Mouse (Mus musculus) liver, adult 2 months (tissue): ENCODE data around the gene Tbl2. TPM values are rescaled to one million over a fixed set of nuclear protein-coding genes. Genes with fewer than 3 reads are reported as not detected.
A peak's percentile ranks its signal among the peaks of the same experiment; 100 is the strongest.

Experiments
- DNase-seq: peaks from one replicate; pipeline ENCODE4 v3.0.0-alpha.2; 2011; ENCODE audit warnings: low read depth, low spot score; ENCODE audit errors: extremely low read depth
- H3K27ac ChIP-seq: fragments of 200-500 bp; replicated peaks from 2 replicates; pipeline ENCODE4 v1.5.1; 2012; ENCODE audit warnings: low read depth, mild to moderate bottlenecking, control low read depth, inconsistent platforms, low read length; ENCODE audit not compliant: insufficient read depth
- H3K27me3 ChIP-seq: fragments of 200-500 bp; 2 replicates; pipeline ENCODE4 v1.6.1; 2012; ENCODE audit warnings: mild to moderate bottlenecking, moderate library complexity, low read length, inconsistent platforms; ENCODE audit not compliant: control insufficient read depth, insufficient read depth
- H3K36me3 ChIP-seq: fragments of 200-500 bp; 2 replicates; pipeline ENCODE4 v1.6.1; 2012; ENCODE audit warnings: low read length, inconsistent platforms; ENCODE audit not compliant: control insufficient read depth, insufficient read depth
- H3K4me1 ChIP-seq: fragments of 200-500 bp; 2 replicates; pipeline ENCODE4 v1.6.1; 2011; ENCODE audit warnings: low read length; ENCODE audit not compliant: control insufficient read depth, insufficient read depth
- H3K4me3 ChIP-seq: fragments of 200-500 bp; 2 replicates; pipeline ENCODE4 v1.5.1; 2011; ENCODE audit warnings: low read depth, mild to moderate bottlenecking, control low read depth, low read length, moderate library complexity; ENCODE audit not compliant: insufficient read depth
- H3K79me2 ChIP-seq: fragments of 200-500 bp; 2 replicates; pipeline ENCODE4 v1.6.1; 2012; ENCODE audit warnings: inconsistent platforms, mild to moderate bottlenecking, low read length, moderate library complexity; ENCODE audit not compliant: control insufficient read depth, insufficient read depth
- H3K9ac ChIP-seq: fragments of 200-500 bp; 2 replicates; pipeline ENCODE4 v1.6.1; 2012; ENCODE audit warnings: low read depth, mild to moderate bottlenecking, control low read depth, inconsistent platforms, low read length
- CTCF ChIP-seq: fragments of 200-500 bp; IDR thresholded peaks from 2 replicates; pipeline ENCODE4 v1.5.1; 2011; ENCODE audit warnings: low read depth, low read length, control low read depth
- POLR2A ChIP-seq: fragments of 200-500 bp; IDR thresholded peaks from 2 replicates; pipeline ENCODE4 v1.6.1; 2011; ENCODE audit warnings: low read length, control low read depth; ENCODE audit not compliant: insufficient read depth; ENCODE audit errors: extremely low read depth
- WGBS: fragments of 180-500 bp; shearing (Covaris S2); methylation state at CpG from one replicate; pipeline ENCODE4 v1.1.7; 2018; 5-methylcytosine and 5-hydroxymethylcytosine counted together
- polyA plus RNA-seq: library from polyadenylated mRNA; depleted of rRNA; stranded (reverse); fragments of >200 nt; gene quantifications from 2 replicates; pipeline ENCODE4 v1.2.3, GENCODE M21; 2012
- total RNA-seq: library from RNA; depleted of rRNA; stranded (reverse); fragments of >200 nt; gene quantifications from 2 replicates; pipeline ENCODE4 v1.2.3, GENCODE M21; 2014

The Tbl2 gene
- total and polyA plus RNA-seq, 2 experiments: 5.8 to 9.6 TPM

GRCm38 (mm10) chr5:135187349-135188213 is 38.1 kb downstream of the Tbl2 start:
- Histone ChIP-seq H3K36me3 (peaks cover 2% of the 10 kb centered on the region; the same call in 1 of the 2 replicates), H3K9ac (peak overlapping the region; percentile 97), H3K4me1 (peaks cover 19% of the 10 kb centered on the region), H3K79me2 (peaks cover 17% of the 10 kb centered on the region), H3K27me3 (no peaks in the 10 kb centered on the region), H3K4me3 (peak overlapping the region; percentile 90), H3K27ac (peak overlapping the region; percentile 94)
- TF ChIP-seq POLR2A (no peak), CTCF (no peak)
- DNase-seq: no peak
- under 1% methylated on average over 91 of the region's 102 CpGs for WGBS

GRCm38 (mm10) chr5:135188214-135188554 is 38.7 kb downstream of the Tbl2 start:
- Histone ChIP-seq H3K9ac (peak overlapping the region; percentile 97), H3K27ac (peak overlapping the region; percentile 94), H3K4me1 (peaks cover 14% of the 10 kb centered on the region), H3K36me3 (peaks cover 5% of the 10 kb centered on the region), H3K27me3 (no peaks in the 10 kb centered on the region), H3K79me2 (peaks cover 23% of the 10 kb centered on the region), H3K4me3 (peak overlapping the region; percentile 90)
- TF ChIP-seq CTCF (no peak), POLR2A (no peak)
- DNase-seq: peak; percentile 24
- WGBS: under 1% methylated on average over 8 of the region's 8 CpGs

- no peak for TF ChIP-seq CTCF
- TF ChIP-seq POLR2A: no peak
- H3K27me3 ChIP-seq: no peaks in the 10 kb centered on the region
- no peak overlapping the region for H3K4me3 ChIP-seq
- peaks cover 34% of the 10 kb centered on the region for H3K79me2 ChIP-seq
- peaks cover 14% of the 10 kb centered on the region for H3K36me3 ChIP-seq
- no peak for DNase-seq
- H3K4me1 ChIP-seq: peaks cover 9% of the 10 kb centered on the region
- WGBS: 26% methylated on average over 2 of the region's 2 CpGs
- no peak overlapping the region for H3K9ac ChIP-seq
- H3K27ac ChIP-seq: no peak overlapping the region
Observed at GRCm38 (mm10) chr5:135189281-135190022, 40.0 kb downstream of the Tbl2 start.

GRCm38 (mm10) chr5:135191620-135192019 is 42.2 kb downstream of the Tbl2 start:
- TF ChIP-seq CTCF (peak; percentile 43), POLR2A (no peak)
- Histone ChIP-seq H3K27ac (no peak overlapping the region), H3K79me2 (peaks cover 38% of the 10 kb centered on the region), H3K4me3 (no peak overlapping the region), H3K4me1 (peaks cover 13% of the 10 kb centered on the region), H3K9ac (no peak overlapping the region), H3K27me3 (no peaks in the 10 kb centered on the region), H3K36me3 (peaks cover 28% of the 10 kb centered on the region)
- DNase-seq: peak; percentile 59
- WGBS: 39% methylated on average over 2 of the region's 2 CpGs

GRCm38 (mm10) chr5:135192431-135192830 is 43.0 kb downstream of the Tbl2 start:
- peaks cover 29% of the 10 kb centered on the region for H3K36me3 ChIP-seq
- H3K27me3 ChIP-seq: no peaks in the 10 kb centered on the region
- H3K79me2 ChIP-seq: peaks cover 38% of the 10 kb centered on the region
- H3K4me3 ChIP-seq: no peak overlapping the region
- no peak overlapping the region for H3K9ac ChIP-seq
- H3K4me1 ChIP-seq: peaks cover 13% of the 10 kb centered on the region
- no peak for TF ChIP-seq POLR2A
- TF ChIP-seq CTCF: no peak
- no peak for DNase-seq
- no peak overlapping the region for H3K27ac ChIP-seq
- WGBS: 64% methylated on average over 1 of the region's 1 CpGs
